ENCODE assay signal across 17 mouse cellular contexts in genomic region chr3:142138796-142139195, GRCm38 (mm10). TPM values are rescaled to one million over a fixed set of nuclear protein-coding genes. Genes with fewer than 3 reads are reported as not detected.
"Had no signal": no experiment of that assay in that cellular context is flagged by ENCODE, and none has a peak within 500 bp of the region (broad histone marks: within the 10 kb centered on the region; RNA-seq: fewer than 3 reads in every experiment).

No protein-coding gene starts in this region.

- H3K27me3 ChIP-seq: intestine, embryonic 15.5 days; limb, embryonic 15.5 days; liver, embryonic 12.5 days had no signal

- H3K27ac ChIP-seq: intestine, embryonic 15.5 days; layer of hippocampus, adult 2 months; limb, embryonic 15.5 days; liver, embryonic 12.5 days; midbrain, embryonic 10.5 days had no signal

- H3K4me3 ChIP-seq: intestine, embryonic 15.5 days; layer of hippocampus, adult 2 months; limb, embryonic 15.5 days; liver, embryonic 12.5 days; midbrain, embryonic 10.5 days; myocyte had no signal

- H3K4me2 ChIP-seq: intestine, embryonic 15.5 days; limb, embryonic 15.5 days; liver, embryonic 12.5 days had no signal

- H3K9ac ChIP-seq: intestine, embryonic 15.5 days; limb, embryonic 15.5 days; liver, embryonic 12.5 days had no signal

- H3K4me1 ChIP-seq: intestine, embryonic 15.5 days; limb, embryonic 15.5 days; liver, embryonic 12.5 days; midbrain, embryonic 10.5 days had no signal

- DNase-seq: kidney, adult 18-20 months; kidney, postnatal 10 days; kidney, postnatal 4 days; midbrain, embryonic 14.5 days; retina, postnatal 1 day; right cerebral cortex, postnatal 4 days; spleen, adult 18-20 months; thymus, adult 2 months; thymus, postnatal 25 days had no signal

- H3K36me3 ChIP-seq: intestine, embryonic 15.5 days; limb, embryonic 15.5 days; liver, embryonic 12.5 days; midbrain, embryonic 10.5 days had no signal

- H3K9me3 ChIP-seq: intestine, embryonic 15.5 days; limb, embryonic 15.5 days; liver, embryonic 12.5 days; midbrain, embryonic 10.5 days had no signal

- ATAC-seq: intestine, embryonic 15.5 days; liver, embryonic 12.5 days had no signal

RNA-seq across cellular contexts. Expression of gene Bmpr1b, which starts 30.4 kb away (rescaled TPM):
- total RNA-seq: megakaryocyte, adult 5-6 weeks; neutrophil, adult 5-6 weeks had no signal
